In the genomic region with DNA sequence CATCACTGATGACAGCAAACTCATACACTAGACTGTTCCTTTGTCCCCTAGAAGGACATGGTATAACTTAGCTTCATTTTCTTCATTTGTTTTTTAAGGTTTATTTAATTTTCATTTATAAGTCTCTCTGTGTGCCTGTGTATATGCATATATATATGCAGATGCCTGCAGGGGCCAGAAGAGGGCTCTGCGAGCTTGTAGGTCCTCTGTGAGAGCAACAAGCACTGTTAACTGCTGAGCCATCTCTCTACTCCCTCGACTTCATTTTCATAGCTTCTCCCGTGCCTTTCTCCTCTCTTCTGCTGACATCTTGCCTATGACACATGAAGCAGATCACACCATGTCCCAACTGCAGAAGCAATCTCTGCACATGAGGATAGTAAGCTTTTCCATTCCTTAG, we compare ENCODE assay signal across 17 mouse cellular contexts.
DNase-seq lines count a peak whose midpoint lies in the region; ATAC-seq and TF ChIP-seq lines count a peak whose summit lies in the region.
"Had no signal": no experiment of that assay in that cellular context is flagged by ENCODE, and none has a peak within 500 bp of the region (broad histone marks: within the 10 kb centered on the region; RNA-seq: fewer than 3 reads in every experiment).

No protein-coding gene starts in this region.

- no peak for TF ChIP-seq POLR2A in ES-Bruce4 (IDR thresholded peaks at IDR 0.05; ENCODE audit: insufficient read depth, low read length)

- H3K9ac ChIP-seq in intestine, embryonic 14.5 days (ENCODE audit: low read length) = no peak overlapping the region
- H3K9ac ChIP-seq in intestine, embryonic 15.5 days = no peak overlapping the region
- no peak overlapping the region for H3K9ac ChIP-seq in lung, postnatal 0 days (replicated peaks; ENCODE audit: low read depth)
- H3K9ac ChIP-seq in ES-Bruce4 (ENCODE audit: low read depth, poor library complexity, severe bottlenecking) = no peak overlapping the region
- H3K9ac ChIP-seq: midbrain, embryonic 12.5 days had no signal

- H3K4me1 ChIP-seq in intestine, embryonic 14.5 days (replicated peaks; ENCODE audit: control insufficient read depth, insufficient read depth, low read length) = no peaks in the 10 kb centered on the region; the same call in 1 of the 2 replicates
- no peaks in the 10 kb centered on the region for H3K4me1 ChIP-seq in intestine, embryonic 15.5 days (replicated peaks)
- no peaks in the 10 kb centered on the region for H3K4me1 ChIP-seq in lung, postnatal 0 days (ENCODE audit: insufficient read depth, low read depth, low read length)
- H3K4me1 ChIP-seq in ES-Bruce4 (ENCODE audit: control insufficient read depth, insufficient read depth, low read length) = no peaks in the 10 kb centered on the region

- H3K4me3 ChIP-seq in intestine, embryonic 14.5 days (ENCODE audit: low read depth, low read length) = no peak overlapping the region
- no peak overlapping the region for H3K4me3 ChIP-seq in intestine, embryonic 15.5 days (replicated peaks)
- no peak overlapping the region for H3K4me3 ChIP-seq in lung, postnatal 0 days (ENCODE audit: low read depth, low read length)
- no peak overlapping the region for H3K4me3 ChIP-seq in ES-Bruce4 (ENCODE audit: low read depth, low read length)
- H3K4me3 ChIP-seq: midbrain, embryonic 12.5 days had no signal

- no peak overlapping the region for H3K27ac ChIP-seq in intestine, embryonic 14.5 days (ENCODE audit: low read depth)
- H3K27ac ChIP-seq in intestine, embryonic 15.5 days = no peak overlapping the region
- H3K27ac ChIP-seq in lung, postnatal 0 days (ENCODE audit: low read length) = no peak overlapping the region
- H3K27ac ChIP-seq in ES-Bruce4 (ENCODE audit: insufficient read depth, low read length) = no peak overlapping the region
- H3K27ac ChIP-seq: macrophage; midbrain, embryonic 12.5 days had no signal

- WGBS in intestine, embryonic 14.5 days = 89% methylated on average over 3 of the region's 3 CpGs
- 86% methylated on average over 3 of the region's 3 CpGs for WGBS in intestine, embryonic 15.5 days
- 64% methylated on average over 3 of the region's 3 CpGs for WGBS in lung, postnatal 0 days

- no peak overlapping the region for H3K4me2 ChIP-seq in intestine, embryonic 14.5 days (ENCODE audit: low read length)
- no peak overlapping the region for H3K4me2 ChIP-seq in intestine, embryonic 15.5 days (replicated peaks)
- H3K4me2 ChIP-seq in lung, postnatal 0 days (replicated peaks; ENCODE audit: low read depth, low read length) = no peak overlapping the region
- H3K4me2 ChIP-seq: heart, embryonic 11.5 days; midbrain, embryonic 12.5 days had no signal

- peak; percentile 17; the same call in 1 of the 2 replicates for TF ChIP-seq CTCF in lung, postnatal 0 days (IDR thresholded peaks at IDR 0.05)
- peak; percentile 7 for TF ChIP-seq CTCF in ES-Bruce4 (IDR thresholded peaks at IDR 0.05; ENCODE audit: low read depth, low read length)

- no peaks in the 10 kb centered on the region for H3K27me3 ChIP-seq in intestine, embryonic 14.5 days (replicated peaks; ENCODE audit: control insufficient read depth, insufficient read depth, low read length)
- 0 out of 2 replicates have a peak, but pooled peaks cover 3% of the 10 kb centered on the region for H3K27me3 ChIP-seq in intestine, embryonic 15.5 days (replicated peaks)
- H3K27me3 ChIP-seq in lung, postnatal 0 days (replicated peaks; ENCODE audit: insufficient read depth, low read length) = no peaks in the 10 kb centered on the region
- no peaks in the 10 kb centered on the region for H3K27me3 ChIP-seq in ES-Bruce4 (ENCODE audit: control insufficient read depth, insufficient read depth, low read length, poor library complexity, severe bottlenecking)

- no peaks in the 10 kb centered on the region for H3K9me3 ChIP-seq in intestine, embryonic 14.5 days (ENCODE audit: control insufficient read depth, low read length)
- H3K9me3 ChIP-seq in intestine, embryonic 15.5 days = no peaks in the 10 kb centered on the region
- no peaks in the 10 kb centered on the region for H3K9me3 ChIP-seq in lung, postnatal 0 days (ENCODE audit: low read length)
- H3K9me3 ChIP-seq in ES-Bruce4 (replicated peaks; ENCODE audit: control insufficient read depth, insufficient read depth, low read length, poor library complexity, severe bottlenecking) = no peaks in the 10 kb centered on the region
- H3K9me3 ChIP-seq: midbrain, embryonic 12.5 days had no signal

- no peak for TF ChIP-seq EP300 in lung, postnatal 0 days (IDR thresholded peaks at IDR 0.05)
- no peak for TF ChIP-seq EP300 in ES-Bruce4 (IDR thresholded peaks at IDR 0.05; ENCODE audit: insufficient read depth, low read depth, low read length)

- H3K36me3 ChIP-seq in intestine, embryonic 14.5 days (ENCODE audit: control insufficient read depth, insufficient read depth, low read length) = no peaks in the 10 kb centered on the region
- H3K36me3 ChIP-seq in intestine, embryonic 15.5 days = no peaks in the 10 kb centered on the region
- no peaks in the 10 kb centered on the region for H3K36me3 ChIP-seq in lung, postnatal 0 days (ENCODE audit: insufficient read depth, low read length)
- H3K36me3 ChIP-seq in ES-Bruce4 (ENCODE audit: control insufficient read depth, insufficient read depth, low read length, poor library complexity, severe bottlenecking) = no peaks in the 10 kb centered on the region
- H3K36me3 ChIP-seq: midbrain, embryonic 12.5 days had no signal

- DNase-seq in intestine, embryonic 14.5 days (ENCODE audit: low spot score) = peak; percentile 24
- DNase-seq in lung, postnatal 0 days (ENCODE audit: low spot score) = no peak
- no peak for DNase-seq in lung, postnatal 14 days
- DNase-seq in ZHBTc4 (ENCODE audit: low read depth, low spot score) = peak; percentile 25
- no peak for DNase-seq in left cerebral cortex, adult 18-20 months (ENCODE audit: low spot score in 2 of 2)
- DNase-seq in frontal cortex, adult 2 months (ENCODE audit: extremely low spot score in 1 of 2, low spot score in 1 of 2) = no peak
- DNase-seq: cerebellum, postnatal 25 days; gastrocnemius, postnatal 10 days; lung, adult 2 months; thymus, postnatal 36 days had no signal

- ATAC-seq in intestine, embryonic 14.5 days (replicated peaks; ENCODE audit: low FRiP score, low TSS enrichment, low read depth) = no peak
- ATAC-seq in intestine, embryonic 15.5 days = no peak
- ATAC-seq in lung, postnatal 0 days = no peak
- ATAC-seq: forebrain, embryonic 14.5 days; hindbrain, embryonic 16.5 days had no signal

Comparison
In these comparisons a context has a peak if more than half of its experiments do, and no peak if none do; other contexts are left out.
1. DNase-seq: peak in intestine, embryonic 14.5 days (single experiment) and ZHBTc4 (single experiment); none in lung, postnatal 0 days (single experiment), lung, postnatal 14 days (single experiment), left cerebral cortex, adult 18-20 months (0 of 2) and frontal cortex, adult 2 months (0 of 2).